Mouse (Mus musculus): ENCODE results near the gene Srcin1. TPM values are rescaled to one million over a fixed set of nuclear protein-coding genes. Genes with fewer than 3 reads are reported as not detected.

The Srcin1 gene
- polyA plus RNA-seq, 1 experiment from 2014 or later: 0.08 TPM

- Histone ChIP-seq H3K4me3 (ENCODE audit: low read length) (no peak overlapping the region), H3K4me1 (ENCODE audit: control insufficient read depth, insufficient read depth, low read length) (peaks cover 20% of the 10 kb centered on the region), H3K27me3 (ENCODE audit: control insufficient read depth, insufficient read depth, low read length) (peaks cover 83% of the 10 kb centered on the region), H3K36me3 (ENCODE audit: control insufficient read depth, insufficient read depth) (no peaks in the 10 kb centered on the region), H3K4me2 (ENCODE audit: low read depth, low read length) (no peak overlapping the region), H3K9me3 (replicated peaks; ENCODE audit: control insufficient read depth, low read length) (no peaks in the 10 kb centered on the region), H3K27ac (ENCODE audit: low read length) (no peak overlapping the region), H3K9ac (ENCODE audit: low read length) (no peak overlapping the region)
- ATAC-seq (replicated peaks; ENCODE audit: extremely low read depth, insufficient read depth, low FRiP score): no peak
- WGBS: 29% methylated on average over 7 of the region's 7 CpGs
These were observed 3.0 kb downstream of the Srcin1 start for GRCm38 (mm10) chr11:97572895-97573480.

GRCm38 (mm10) chr11:97572089-97572345, 4.0 kb downstream of the Srcin1 start:
- Histone ChIP-seq H3K9me3 (replicated peaks; ENCODE audit: control insufficient read depth, low read length) (no peaks in the 10 kb centered on the region), H3K36me3 (ENCODE audit: control insufficient read depth, insufficient read depth) (no peaks in the 10 kb centered on the region), H3K27ac (ENCODE audit: low read length) (no peak overlapping the region), H3K4me2 (ENCODE audit: low read depth, low read length) (no peak overlapping the region), H3K27me3 (ENCODE audit: control insufficient read depth, insufficient read depth, low read length) (peaks cover 87% of the 10 kb centered on the region), H3K4me3 (ENCODE audit: low read length) (no peak overlapping the region), H3K4me1 (ENCODE audit: control insufficient read depth, insufficient read depth, low read length) (peaks cover 20% of the 10 kb centered on the region), H3K9ac (ENCODE audit: low read length) (no peak overlapping the region)
- 17% methylated on average over 5 of the region's 5 CpGs for WGBS
- no peak for ATAC-seq (replicated peaks; ENCODE audit: extremely low read depth, insufficient read depth, low FRiP score)

GRCm38 (mm10) chr11:97571266-97572088, 4.5 kb downstream of the Srcin1 start:
- no peak overlapping the region for H3K4me2 ChIP-seq (ENCODE audit: low read depth, low read length)
- H3K4me3 ChIP-seq (ENCODE audit: low read length): no peak overlapping the region
- WGBS: 20% methylated on average over 8 of the region's 8 CpGs
- H3K27ac ChIP-seq (ENCODE audit: low read length): no peak overlapping the region
- H3K4me1 ChIP-seq (ENCODE audit: control insufficient read depth, insufficient read depth, low read length): peaks cover 20% of the 10 kb centered on the region
- no peak for ATAC-seq (replicated peaks; ENCODE audit: extremely low read depth, insufficient read depth, low FRiP score)
- H3K36me3 ChIP-seq (ENCODE audit: control insufficient read depth, insufficient read depth): no peaks in the 10 kb centered on the region
- H3K9me3 ChIP-seq (replicated peaks; ENCODE audit: control insufficient read depth, low read length): no peaks in the 10 kb centered on the region
- no peak overlapping the region for H3K9ac ChIP-seq (ENCODE audit: low read length)
- peaks cover 87% of the 10 kb centered on the region for H3K27me3 ChIP-seq (ENCODE audit: control insufficient read depth, insufficient read depth, low read length)

GRCm38 (mm10) chr11:97570493-97571137, 5.4 kb downstream of the Srcin1 start:
- ATAC-seq (replicated peaks; ENCODE audit: extremely low read depth, insufficient read depth, low FRiP score): no peak
- no peak overlapping the region for H3K4me3 ChIP-seq (ENCODE audit: low read length)
- H3K27ac ChIP-seq (ENCODE audit: low read length): no peak overlapping the region
- 16% methylated on average over 8 of the region's 8 CpGs for WGBS
- no peaks in the 10 kb centered on the region for H3K9me3 ChIP-seq (replicated peaks; ENCODE audit: control insufficient read depth, low read length)
- peaks cover 20% of the 10 kb centered on the region for H3K4me1 ChIP-seq (ENCODE audit: control insufficient read depth, insufficient read depth, low read length)
- H3K27me3 ChIP-seq (ENCODE audit: control insufficient read depth, insufficient read depth, low read length): peaks cover 88% of the 10 kb centered on the region
- no peak overlapping the region for H3K9ac ChIP-seq (ENCODE audit: low read length)
- H3K36me3 ChIP-seq (ENCODE audit: control insufficient read depth, insufficient read depth): no peaks in the 10 kb centered on the region
- H3K4me2 ChIP-seq (ENCODE audit: low read depth, low read length): no peak overlapping the region

DNA sequence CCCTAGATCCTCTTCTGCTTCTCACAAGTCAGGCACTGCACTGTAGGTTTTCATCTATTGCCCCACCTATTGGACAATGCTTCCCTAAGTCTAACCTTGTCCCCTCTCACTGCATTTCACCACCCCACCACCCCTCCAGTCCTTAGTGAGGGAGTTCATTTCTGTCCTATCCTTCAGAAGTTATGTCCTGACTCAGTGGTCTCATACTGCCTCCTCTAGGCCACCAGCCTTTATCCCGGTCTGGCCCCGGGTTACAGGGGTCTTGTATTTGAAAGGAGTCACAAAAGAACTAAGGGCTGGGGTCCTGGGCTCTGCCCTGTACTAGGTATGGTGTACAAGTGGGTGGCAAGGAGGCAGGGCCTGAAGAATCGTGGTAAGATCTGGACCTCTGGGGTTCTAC, 6.2 kb downstream of the Srcin1 start:
- ATAC-seq (replicated peaks; ENCODE audit: extremely low read depth, insufficient read depth, low FRiP score): no peak
- 45% methylated on average over 3 of the region's 3 CpGs for WGBS
- no peak overlapping the region for H3K27ac ChIP-seq (ENCODE audit: low read length)
- H3K27me3 ChIP-seq (ENCODE audit: control insufficient read depth, insufficient read depth, low read length): peaks cover 89% of the 10 kb centered on the region
- H3K4me2 ChIP-seq (ENCODE audit: low read depth, low read length): no peak overlapping the region
- H3K9ac ChIP-seq (ENCODE audit: low read length): no peak overlapping the region
- no peaks in the 10 kb centered on the region for H3K36me3 ChIP-seq (ENCODE audit: control insufficient read depth, insufficient read depth)
- no peak overlapping the region for H3K4me3 ChIP-seq (ENCODE audit: low read length)
- peaks cover 17% of the 10 kb centered on the region for H3K4me1 ChIP-seq (ENCODE audit: control insufficient read depth, insufficient read depth, low read length)
- no peaks in the 10 kb centered on the region for H3K9me3 ChIP-seq (replicated peaks; ENCODE audit: control insufficient read depth, low read length)

- Histone ChIP-seq H3K4me1 (ENCODE audit: control insufficient read depth, insufficient read depth, low read length) (peaks cover 12% of the 10 kb centered on the region), H3K27me3 (ENCODE audit: control insufficient read depth, insufficient read depth, low read length) (peaks cover 89% of the 10 kb centered on the region), H3K4me3 (ENCODE audit: low read length) (no peak overlapping the region), H3K27ac (ENCODE audit: low read length) (no peak overlapping the region), H3K36me3 (ENCODE audit: control insufficient read depth, insufficient read depth) (no peaks in the 10 kb centered on the region), H3K9ac (ENCODE audit: low read length) (no peak overlapping the region), H3K9me3 (replicated peaks; ENCODE audit: control insufficient read depth, low read length) (no peaks in the 10 kb centered on the region), H3K4me2 (ENCODE audit: low read depth, low read length) (no peak overlapping the region)
- no peak for ATAC-seq (replicated peaks; ENCODE audit: extremely low read depth, insufficient read depth, low FRiP score)
- WGBS: 41% methylated on average over 5 of the region's 5 CpGs
These were observed 6.7 kb downstream of the Srcin1 start for GRCm38 (mm10) chr11:97569301-97569724.

DNA sequence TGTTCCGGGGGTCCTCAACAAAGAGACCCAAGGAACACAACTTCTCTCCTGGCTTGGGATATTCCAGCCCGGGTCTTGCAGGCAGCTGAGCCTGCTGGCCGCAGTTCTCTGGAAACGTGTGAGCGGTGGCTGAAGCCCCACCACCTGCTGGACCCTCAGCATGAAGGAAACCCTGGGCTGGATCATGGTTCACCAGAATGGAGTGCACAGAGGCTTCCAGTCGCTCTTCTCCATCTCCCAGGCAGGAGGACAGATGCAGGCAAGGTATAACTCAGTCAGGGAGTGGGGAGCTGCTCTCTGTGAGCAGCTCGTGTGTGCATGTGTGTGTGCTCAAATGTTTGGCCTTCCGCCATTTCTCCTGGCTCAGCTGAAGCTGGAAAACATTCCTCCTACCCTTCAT, 7.3 kb downstream of the Srcin1 start:
- peaks cover 87% of the 10 kb centered on the region for H3K27me3 ChIP-seq (ENCODE audit: control insufficient read depth, insufficient read depth, low read length)
- 8% methylated on average over 8 of the region's 8 CpGs for WGBS
- ATAC-seq (replicated peaks; ENCODE audit: extremely low read depth, insufficient read depth, low FRiP score): peak; percentile 81
- no peak overlapping the region for H3K27ac ChIP-seq (ENCODE audit: low read length)
- H3K4me2 ChIP-seq (ENCODE audit: low read depth, low read length): no peak overlapping the region
- H3K4me3 ChIP-seq (ENCODE audit: low read length): no peak overlapping the region
- no peaks in the 10 kb centered on the region for H3K36me3 ChIP-seq (ENCODE audit: control insufficient read depth, insufficient read depth)
- no peak overlapping the region for H3K9ac ChIP-seq (ENCODE audit: low read length)
- H3K4me1 ChIP-seq (ENCODE audit: control insufficient read depth, insufficient read depth, low read length): peaks cover 11% of the 10 kb centered on the region
- no peaks in the 10 kb centered on the region for H3K9me3 ChIP-seq (replicated peaks; ENCODE audit: control insufficient read depth, low read length)

GRCm38 (mm10) chr11:97567480-97567879, 8.5 kb downstream of the Srcin1 start:
- H3K9me3 ChIP-seq (replicated peaks; ENCODE audit: control insufficient read depth, low read length): no peaks in the 10 kb centered on the region
- no peak overlapping the region for H3K27ac ChIP-seq (ENCODE audit: low read length)
- H3K4me1 ChIP-seq (ENCODE audit: control insufficient read depth, insufficient read depth, low read length): peaks cover 11% of the 10 kb centered on the region
- no peak overlapping the region for H3K4me3 ChIP-seq (ENCODE audit: low read length)
- 24% methylated on average over 11 of the region's 11 CpGs for WGBS
- H3K9ac ChIP-seq (ENCODE audit: low read length): no peak overlapping the region
- no peak overlapping the region for H3K4me2 ChIP-seq (ENCODE audit: low read depth, low read length)
- no peak for ATAC-seq (replicated peaks; ENCODE audit: extremely low read depth, insufficient read depth, low FRiP score)
- H3K27me3 ChIP-seq (ENCODE audit: control insufficient read depth, insufficient read depth, low read length): peaks cover 83% of the 10 kb centered on the region
- no peaks in the 10 kb centered on the region for H3K36me3 ChIP-seq (ENCODE audit: control insufficient read depth, insufficient read depth)

GRCm38 (mm10) chr11:97566551-97566950, 9.4 kb downstream of the Srcin1 start:
- no peak for ATAC-seq (replicated peaks; ENCODE audit: extremely low read depth, insufficient read depth, low FRiP score)
- 7% methylated on average over 13 of the region's 13 CpGs for WGBS
- no peak overlapping the region for H3K27ac ChIP-seq (ENCODE audit: low read length)
- no peak overlapping the region for H3K4me3 ChIP-seq (ENCODE audit: low read length)
- H3K27me3 ChIP-seq (ENCODE audit: control insufficient read depth, insufficient read depth, low read length): peaks cover 76% of the 10 kb centered on the region
- no peaks in the 10 kb centered on the region for H3K36me3 ChIP-seq (ENCODE audit: control insufficient read depth, insufficient read depth)
- no peak overlapping the region for H3K4me2 ChIP-seq (ENCODE audit: low read depth, low read length)
- peaks cover 11% of the 10 kb centered on the region for H3K4me1 ChIP-seq (ENCODE audit: control insufficient read depth, insufficient read depth, low read length)
- no peak overlapping the region for H3K9ac ChIP-seq (ENCODE audit: low read length)
- no peaks in the 10 kb centered on the region for H3K9me3 ChIP-seq (replicated peaks; ENCODE audit: control insufficient read depth, low read length)
